Mouse (Mus musculus) kidney, postnatal 0 days (tissue): ENCODE measurements around the gene Celsr2. TPM values are rescaled to one million over a fixed set of nuclear protein-coding genes. Genes with fewer than 3 reads are reported as not detected.

Experiments used
- ATAC-seq: fragments of 200-750 bp; cut with Nextera tagmentation; replicated peaks from 2 replicates; pipeline ENCODE4 v1.8.0; 2017; ENCODE audit warnings: low read depth, moderate number of reproducible peaks, moderate TSS enrichment, moderate library complexity; ENCODE audit not compliant: low FRiP score
- DNase-seq: peaks from one replicate; pipeline ENCODE4 v3.0.0-alpha.2; 2016; ENCODE audit warnings: low spot score
- H3K27ac ChIP-seq: fragments of 300-500 bp; sonication (generic); 2 replicates; pipeline ENCODE4 v1.5.1; 2014; ENCODE audit warnings: mild to moderate bottlenecking
- H3K27me3 ChIP-seq: fragments of 300-500 bp; sonication (generic); 2 replicates; pipeline ENCODE4 v1.6.1; 2014; ENCODE audit warnings: low read length, mixed read lengths; ENCODE audit not compliant: insufficient read depth
- H3K36me3 ChIP-seq: fragments of 300-500 bp; sonication (generic); 2 replicates; pipeline ENCODE4 v1.6.1; 2014; ENCODE audit warnings: low read length, mixed read lengths; ENCODE audit not compliant: insufficient read depth
- H3K4me1 ChIP-seq: fragments of 300-500 bp; sonication (generic); replicated peaks from 2 replicates; pipeline ENCODE4 v1.6.1; 2014; ENCODE audit warnings: antibody characterized with exemption, low read length, mixed read lengths; ENCODE audit not compliant: insufficient read depth
- H3K4me2 ChIP-seq: fragments of 300-500 bp; sonication (generic); 2 replicates; pipeline ENCODE4 v1.6.1; 2014; ENCODE audit warnings: mild to moderate bottlenecking, low read length, moderate library complexity, mixed read lengths
- H3K4me3 ChIP-seq: fragments of 300-500 bp; sonication (generic); replicated peaks from 2 replicates; pipeline ENCODE4 v1.5.1; 2014; ENCODE audit warnings: low read depth, low read length
- H3K9ac ChIP-seq: fragments of 300-500 bp; sonication (generic); 2 replicates; pipeline ENCODE4 v1.6.1; 2014; ENCODE audit warnings: low read depth, low read length
- H3K9me3 ChIP-seq: fragments of 300-500 bp; sonication (generic); replicated peaks from 2 replicates; pipeline ENCODE4 v1.6.1; 2016; ENCODE audit warnings: low read length, inconsistent platforms, mixed read lengths
- CTCF ChIP-seq: IDR thresholded peaks from 2 replicates; pipeline ENCODE4 v1.5.1; 2016; ENCODE audit warnings: antibody characterized with exemption, low read depth, mild to moderate bottlenecking, moderate library complexity
- WGBS: fragments of 180-500 bp; shearing (Covaris S2); extraction: QIAGEN DNeasy Blood & Tissue Kit; methylation state at CpG from one replicate; pipeline ENCODE4 v1.1.7; 2014; 5-methylcytosine and 5-hydroxymethylcytosine counted together
- polyA plus RNA-seq: library from polyadenylated mRNA; unstranded; fragments of >200 nt; fragmentation: Nextera tagmentation; extraction: Ambion mirVana; gene quantifications from 2 replicates; pipeline ENCODE4 v1.2.1, GENCODE M21; 2015

Gene Celsr2
- polyA plus RNA-seq, 1 experiment from 2014 or later: 15.1 TPM

DNA sequence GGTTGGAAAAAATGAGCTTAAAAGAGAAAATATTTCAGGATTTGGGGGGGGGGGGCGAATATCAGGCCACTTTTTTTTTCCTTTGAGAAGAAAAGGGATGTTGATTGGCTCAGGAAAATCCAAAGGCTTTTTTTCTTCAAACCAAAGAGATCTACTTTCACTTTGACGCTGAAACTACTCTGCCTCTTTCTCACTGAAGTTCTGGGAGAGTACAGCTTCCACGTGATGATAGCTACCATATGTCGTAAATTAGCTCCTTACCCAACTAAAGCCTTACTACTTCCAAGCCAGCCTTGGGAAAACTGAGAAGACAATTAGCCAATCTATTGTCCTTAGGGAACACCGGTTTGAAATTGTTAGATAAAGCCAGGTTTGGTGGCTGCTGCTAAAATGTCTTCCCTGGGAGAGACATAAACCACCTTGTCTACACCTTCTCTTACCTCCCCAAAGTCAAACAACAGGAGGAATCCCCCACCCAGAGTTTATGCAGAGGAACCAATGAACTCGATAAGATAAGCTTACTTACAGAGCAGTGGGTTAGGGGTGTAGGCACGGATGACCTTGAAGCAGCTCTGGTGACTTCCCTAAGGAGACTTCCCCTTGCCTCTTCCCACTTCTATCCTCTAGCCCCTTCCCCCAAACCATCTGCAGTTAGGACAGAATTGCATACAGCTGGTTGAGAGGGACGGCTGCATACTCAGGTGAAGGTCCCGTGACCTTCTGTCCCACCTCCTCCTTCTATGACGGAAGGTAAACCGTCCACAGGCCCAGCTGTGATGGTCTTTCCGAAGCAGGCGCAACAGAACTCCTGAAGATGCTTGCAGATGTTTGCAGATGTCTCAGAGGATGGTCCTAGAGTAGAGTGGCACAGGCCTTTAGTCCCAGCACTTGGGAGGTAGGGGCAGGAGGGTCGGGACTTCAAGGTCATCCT, 33.1 kb downstream of the Celsr2 start:
- Histone ChIP-seq H3K4me3 (no peak overlapping the region), H3K4me2 (peak overlapping the region; percentile 28)
- 66% methylated on average over 14 of the region's 14 CpGs for WGBS

GRCm38 (mm10) chr3:108380695-108381094, 34.7 kb downstream of the Celsr2 start:
- H3K4me2 ChIP-seq: no peak overlapping the region
- H3K27ac ChIP-seq: no peak overlapping the region
- no peaks in the 10 kb centered on the region for H3K9me3 ChIP-seq
- H3K36me3 ChIP-seq: no peaks in the 10 kb centered on the region
- H3K4me1 ChIP-seq: peaks cover 7% of the 10 kb centered on the region; the same call in 1 of the 2 replicates
- no peak overlapping the region for H3K9ac ChIP-seq
- H3K27me3 ChIP-seq: no peaks in the 10 kb centered on the region
- no peak overlapping the region for H3K4me3 ChIP-seq
- TF ChIP-seq CTCF: peak; percentile 64
- WGBS: 83% methylated on average over 6 of the region's 6 CpGs
- DNase-seq (no peak), ATAC-seq (no peak)

More for the DNA sequence above, 33.1 kb downstream of the Celsr2 start:
- H3K9me3 ChIP-seq: no peaks in the 10 kb centered on the region
- TF ChIP-seq CTCF: no peak
- ATAC-seq (no peak), DNase-seq (peak; percentile 44)
- H3K4me1 ChIP-seq: peaks cover 7% of the 10 kb centered on the region; the same call in 1 of the 2 replicates
- H3K27ac ChIP-seq: no peak overlapping the region
- H3K36me3 ChIP-seq: no peaks in the 10 kb centered on the region
- H3K27me3 ChIP-seq: no peaks in the 10 kb centered on the region
- no peak overlapping the region for H3K9ac ChIP-seq

DNA sequence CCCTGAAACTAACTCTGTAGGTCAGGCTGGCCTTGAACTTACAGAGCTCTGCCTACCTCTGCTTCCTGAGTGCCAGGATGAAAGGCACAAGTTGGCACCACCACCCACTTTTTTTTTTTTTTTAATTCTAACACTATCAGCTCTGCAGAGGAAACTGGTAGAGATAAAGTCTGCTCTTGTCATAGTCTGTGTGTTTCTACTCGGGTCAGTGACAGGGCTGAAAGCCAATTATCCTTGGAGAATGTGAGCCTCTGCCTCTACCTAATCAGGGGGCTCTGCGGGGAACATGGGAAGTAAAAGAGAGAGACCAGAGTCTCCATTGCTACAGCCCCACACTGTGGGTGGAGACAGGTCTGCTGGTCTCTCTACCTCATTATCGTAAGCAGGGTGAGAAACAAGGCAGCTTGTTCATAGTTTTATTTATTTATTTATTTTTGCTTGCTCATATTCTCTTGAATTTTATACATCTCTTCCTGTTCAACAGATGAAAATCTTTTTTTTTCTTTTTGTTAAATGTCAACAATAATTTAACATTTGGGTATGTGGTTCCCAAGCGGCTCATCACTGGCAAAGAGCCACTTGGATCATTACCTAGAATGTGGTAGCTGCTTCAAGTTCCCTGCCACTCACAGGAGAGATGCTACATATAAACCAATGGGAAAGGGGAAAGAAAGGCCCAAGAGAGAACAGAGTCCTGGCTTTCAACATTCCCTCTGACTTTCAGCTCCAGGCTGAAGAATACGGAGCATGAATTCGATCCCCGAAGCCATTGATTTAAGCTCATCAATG, 36.3 kb downstream of the Celsr2 start:
- TF ChIP-seq CTCF: no peak
- no peak overlapping the region for H3K9ac ChIP-seq
- no peak overlapping the region for H3K27ac ChIP-seq
- H3K36me3 ChIP-seq: no peaks in the 10 kb centered on the region
- ATAC-seq (no peak), DNase-seq (no peak)
- no peaks in the 10 kb centered on the region for H3K9me3 ChIP-seq
- H3K27me3 ChIP-seq: no peaks in the 10 kb centered on the region
- 0 out of 2 replicates have a peak, but pooled peaks cover 2% of the 10 kb centered on the region for H3K4me1 ChIP-seq
- no peak overlapping the region for H3K4me3 ChIP-seq
- 87% methylated on average over 7 of the region's 7 CpGs for WGBS
- no peak overlapping the region for H3K4me2 ChIP-seq

- Histone ChIP-seq H3K4me2 (no peak overlapping the region), H3K9me3 (no peaks in the 10 kb centered on the region), H3K4me3 (no peak overlapping the region), H3K9ac (no peak overlapping the region), H3K27me3 (no peaks in the 10 kb centered on the region), H3K27ac (no peak overlapping the region), H3K36me3 (no peaks in the 10 kb centered on the region), H3K4me1 (no peaks in the 10 kb centered on the region)
- DNase-seq (no peak), ATAC-seq (no peak)
- 83% methylated on average over 3 of the region's 3 CpGs for WGBS
- no peak for TF ChIP-seq CTCF
These were observed 42.7 kb downstream of the Celsr2 start for GRCm38 (mm10) chr3:108372691-108373090.

DNA sequence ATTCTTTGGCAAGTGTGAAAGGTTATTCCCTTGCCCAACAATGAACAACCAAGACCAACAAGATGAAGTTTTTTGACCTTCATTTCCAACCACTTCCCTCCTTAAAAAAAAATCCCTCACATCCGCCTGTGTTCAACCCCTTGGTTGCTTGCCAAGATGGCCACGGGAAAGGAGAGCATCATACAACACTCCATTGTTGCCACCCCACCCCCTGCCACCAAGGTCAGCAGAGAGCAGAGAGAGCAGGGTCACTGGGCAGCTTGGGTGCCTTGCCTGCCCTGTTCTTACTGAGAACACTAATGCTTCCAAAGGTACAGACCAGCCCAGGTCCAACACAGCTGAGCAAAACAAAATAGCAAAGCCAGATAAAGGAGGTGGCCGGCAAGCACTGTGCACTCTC, 43.1 kb downstream of the Celsr2 start:
- ATAC-seq (no peak), DNase-seq (no peak)
- 43% methylated on average over 3 of the region's 3 CpGs for WGBS
- Histone ChIP-seq H3K4me1 (no peaks in the 10 kb centered on the region), H3K4me3 (no peak overlapping the region), H3K36me3 (no peaks in the 10 kb centered on the region), H3K9me3 (no peaks in the 10 kb centered on the region), H3K9ac (no peak overlapping the region), H3K27me3 (no peaks in the 10 kb centered on the region), H3K4me2 (no peak overlapping the region), H3K27ac (no peak overlapping the region)
- TF ChIP-seq CTCF: no peak

DNA sequence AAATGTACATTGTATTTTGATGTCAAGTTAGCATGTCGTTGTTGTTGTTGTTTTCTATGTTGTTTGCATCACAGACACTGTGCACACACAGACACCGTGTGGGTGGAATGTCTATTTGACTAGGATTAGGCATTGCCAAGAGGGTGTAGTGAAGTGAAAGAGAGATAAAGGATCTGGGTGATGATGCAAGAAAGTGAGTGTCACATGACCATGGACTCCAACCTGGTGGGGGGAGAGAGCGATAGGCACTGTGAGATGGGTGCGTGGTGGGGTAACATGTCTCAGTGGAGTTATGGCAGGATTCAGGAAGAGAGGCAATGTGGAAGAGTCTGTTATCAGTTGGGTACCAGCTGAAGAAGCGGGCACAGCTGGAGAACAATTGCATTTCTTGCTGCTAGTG, 46.6 kb downstream of the Celsr2 start:
- no peak overlapping the region for H3K4me2 ChIP-seq
- 80% methylated on average over 5 of the region's 5 CpGs for WGBS
- no peaks in the 10 kb centered on the region for H3K27me3 ChIP-seq
- 0 out of 2 replicates have a peak, but pooled peaks cover 3% of the 10 kb centered on the region for H3K4me1 ChIP-seq
- no peak overlapping the region for H3K4me3 ChIP-seq
- ATAC-seq (no peak), DNase-seq (no peak)
- H3K9ac ChIP-seq: no peak overlapping the region
- no peak overlapping the region for H3K27ac ChIP-seq
- no peaks in the 10 kb centered on the region for H3K36me3 ChIP-seq
- TF ChIP-seq CTCF: no peak
- H3K9me3 ChIP-seq: no peaks in the 10 kb centered on the region
